Mouse (Mus musculus): Measurements from ENCODE around the gene Mc3r. TPM values are rescaled to one million over a fixed set of nuclear protein-coding genes. Genes with fewer than 3 reads are reported as not detected.

Mc3r gene
- polyA plus RNA-seq, 1 experiment from 2014 or later = not detected

Other genes starting within 250 kb of the Mc3r start
- 2.4 and 2.9 TPM in 2 replicates for gene Cbln4, start 205.0 kb upstream of the Mc3r start, polyA plus RNA-seq (2016; fragmentation: Nextera tagmentation; extraction: Ambion mirVana)
- gene Fam210b, start 97.1 kb downstream of the Mc3r start, polyA plus RNA-seq (2016; fragmentation: Nextera tagmentation; extraction: Ambion mirVana) = 25.8 and 32.6 TPM in 2 replicates
- gene Aurka, start 122.0 kb downstream of the Mc3r start, polyA plus RNA-seq (2016; fragmentation: Nextera tagmentation; extraction: Ambion mirVana) = 101 and 111 TPM in 2 replicates
- 38.8 and 45.0 TPM in 2 replicates for gene Cstf1, start 122.2 kb downstream of the Mc3r start, polyA plus RNA-seq (2016; fragmentation: Nextera tagmentation; extraction: Ambion mirVana)
- gene Cass4, start 145.3 kb downstream of the Mc3r start, polyA plus RNA-seq (2016; fragmentation: Nextera tagmentation; extraction: Ambion mirVana) = 0.30 and 0.31 TPM in 2 replicates
- gene Rtf2, start 192.1 kb downstream of the Mc3r start, polyA plus RNA-seq (2016; fragmentation: Nextera tagmentation; extraction: Ambion mirVana) = 87.9 and 90.8 TPM in 2 replicates
- 2.4 and 2.6 TPM in 2 replicates for gene Gcnt7, start 210.1 kb downstream of the Mc3r start, polyA plus RNA-seq (2016; fragmentation: Nextera tagmentation; extraction: Ambion mirVana)
- 0.45 and 0.47 TPM in 2 replicates for gene Fam209, start 224.0 kb downstream of the Mc3r start, polyA plus RNA-seq (2016; fragmentation: Nextera tagmentation; extraction: Ambion mirVana)

Measured in midbrain, embryonic 12.5 days (tissue).